Mouse (Mus musculus): ENCODE measurements around the gene A530084C06Rik. TPM values are rescaled to one million over a fixed set of nuclear protein-coding genes. Genes with fewer than 3 reads are reported as not detected.
A peak's percentile ranks its signal among the peaks of the same experiment; 100 is the strongest.

The A530084C06Rik gene
- not detected in 2 replicates for polyA plus RNA-seq (2014; fragmentation: Nextera tagmentation; extraction: Ambion mirVana)

GRCm38 (mm10) chr13:31558521-31559418 lies at the start of gene A530084C06Rik:
TSS of gene A530084C06Rik (minus strand) at chr13:31559333.
- H3K4me3 ChIP-seq (ENCODE audit: low read depth, low read length), result peak within 1 kb of the TSS; percentile 49
- H3K9me3 ChIP-seq (replicated peaks; ENCODE audit: control insufficient read depth, low read length), result no peaks in the 10 kb centered on the region
- DNase-seq (ENCODE audit: low spot score), result peak; percentile 32
- under 1% methylated on average over 82 of the region's 88 CpGs for WGBS
- H3K4me2 ChIP-seq (ENCODE audit: low read length), result peak within 1 kb of the TSS; percentile 97
- H3K36me3 ChIP-seq (ENCODE audit: control insufficient read depth, insufficient read depth, low read length), result no peaks in the 10 kb centered on the region
- peak; percentile 46; the same call in 1 of the 2 replicates for ATAC-seq
- peaks cover 84% of the 10 kb centered on the region for H3K27me3 ChIP-seq (replicated peaks; ENCODE audit: control insufficient read depth, insufficient read depth, low read length)
- peak within 1 kb of the TSS; percentile 21; the same call in 1 of the 2 replicates for H3K27ac ChIP-seq (ENCODE audit: low read depth, low read length)
- H3K4me1 ChIP-seq (ENCODE audit: control insufficient read depth, insufficient read depth, low read length), result peaks cover 17% of the 10 kb centered on the region
- H3K9ac ChIP-seq (ENCODE audit: low read length), result peak within 1 kb of the TSS; percentile 60

DNA sequence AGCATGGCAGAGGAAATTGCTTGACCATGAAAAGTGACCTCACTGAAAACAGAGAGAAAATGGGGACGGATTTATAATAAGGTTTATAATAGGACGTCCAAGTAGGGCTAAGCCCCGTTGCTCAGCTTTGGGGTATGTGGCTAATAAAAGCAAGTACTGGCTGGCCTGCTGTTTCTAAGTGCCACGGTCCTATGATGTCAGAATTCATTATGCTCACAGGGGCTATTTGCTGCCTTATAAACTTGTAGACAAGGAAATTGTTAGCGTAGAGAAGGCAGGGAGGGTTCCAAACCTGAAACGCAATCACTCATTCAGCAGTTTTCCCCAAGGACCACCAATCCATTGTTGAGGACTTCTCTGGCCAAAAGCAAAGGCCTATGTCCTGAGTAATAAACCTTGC lies 44.8 kb upstream of the A530084C06Rik start:
- no peak overlapping the region for H3K9ac ChIP-seq (ENCODE audit: low read length)
- DNase-seq (ENCODE audit: low spot score) (no peak), ATAC-seq (no peak)
- 28% methylated on average over 6 of the region's 6 CpGs for WGBS
- no peaks in the 10 kb centered on the region for H3K4me1 ChIP-seq (ENCODE audit: control insufficient read depth, insufficient read depth, low read length)
- no peak overlapping the region for H3K4me2 ChIP-seq (ENCODE audit: low read length)
- H3K27ac ChIP-seq (ENCODE audit: low read depth, low read length), result no peak overlapping the region
- H3K9me3 ChIP-seq (replicated peaks; ENCODE audit: control insufficient read depth, low read length), result no peaks in the 10 kb centered on the region
- no peaks in the 10 kb centered on the region for H3K27me3 ChIP-seq (replicated peaks; ENCODE audit: control insufficient read depth, insufficient read depth, low read length)
- H3K4me3 ChIP-seq (ENCODE audit: low read depth, low read length), result no peak overlapping the region
- H3K36me3 ChIP-seq (ENCODE audit: control insufficient read depth, insufficient read depth, low read length), result no peaks in the 10 kb centered on the region

- Histone ChIP-seq H3K4me3 (ENCODE audit: low read depth, low read length) (no peak overlapping the region), H3K36me3 (ENCODE audit: control insufficient read depth, insufficient read depth, low read length) (no peaks in the 10 kb centered on the region), H3K4me1 (ENCODE audit: control insufficient read depth, insufficient read depth, low read length) (no peaks in the 10 kb centered on the region), H3K9me3 (replicated peaks; ENCODE audit: control insufficient read depth, low read length) (no peaks in the 10 kb centered on the region), H3K4me2 (ENCODE audit: low read length) (no peak overlapping the region), H3K27me3 (replicated peaks; ENCODE audit: control insufficient read depth, insufficient read depth, low read length) (no peaks in the 10 kb centered on the region), H3K27ac (ENCODE audit: low read depth, low read length) (no peak overlapping the region), H3K9ac (ENCODE audit: low read length) (no peak overlapping the region)
- WGBS, result 86% methylated on average over 5 of the region's 5 CpGs
- no peak for ATAC-seq
- no peak for DNase-seq (ENCODE audit: low spot score)
These were observed 40.4 kb upstream of the A530084C06Rik start for GRCm38 (mm10) chr13:31599576-31599975.

DNA sequence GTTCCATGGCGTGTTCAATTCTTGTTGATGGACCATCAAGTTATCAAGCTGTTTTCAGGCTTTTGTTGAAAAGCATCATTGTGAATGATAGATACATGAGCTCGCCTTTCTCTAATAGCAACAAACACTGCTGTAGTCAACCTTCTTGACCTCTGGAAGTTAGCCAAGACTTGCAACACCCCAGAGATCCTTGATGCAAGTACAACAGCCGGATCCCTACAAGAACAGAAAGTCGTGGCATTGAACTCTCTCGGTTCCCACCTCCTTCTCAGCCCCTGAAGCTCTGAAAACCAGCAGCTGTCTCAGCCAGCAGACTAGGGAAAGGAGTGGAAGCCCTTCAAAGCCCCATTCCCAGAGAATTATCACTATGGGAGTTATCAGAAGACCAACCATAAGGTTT lies 28.2 kb upstream of the A530084C06Rik start:
- no peak overlapping the region for H3K4me3 ChIP-seq (ENCODE audit: low read depth, low read length)
- DNase-seq (ENCODE audit: low spot score), result no peak
- no peak overlapping the region for H3K9ac ChIP-seq (ENCODE audit: low read length)
- no peaks in the 10 kb centered on the region for H3K36me3 ChIP-seq (ENCODE audit: control insufficient read depth, insufficient read depth, low read length)
- H3K4me1 ChIP-seq (ENCODE audit: control insufficient read depth, insufficient read depth, low read length), result no peaks in the 10 kb centered on the region
- no peak for ATAC-seq
- no peaks in the 10 kb centered on the region for H3K9me3 ChIP-seq (replicated peaks; ENCODE audit: control insufficient read depth, low read length)
- WGBS, result 84% methylated on average over 5 of the region's 5 CpGs
- no peak overlapping the region for H3K27ac ChIP-seq (ENCODE audit: low read depth, low read length)
- no peak overlapping the region for H3K4me2 ChIP-seq (ENCODE audit: low read length)
- H3K27me3 ChIP-seq (replicated peaks; ENCODE audit: control insufficient read depth, insufficient read depth, low read length), result no peaks in the 10 kb centered on the region

DNA sequence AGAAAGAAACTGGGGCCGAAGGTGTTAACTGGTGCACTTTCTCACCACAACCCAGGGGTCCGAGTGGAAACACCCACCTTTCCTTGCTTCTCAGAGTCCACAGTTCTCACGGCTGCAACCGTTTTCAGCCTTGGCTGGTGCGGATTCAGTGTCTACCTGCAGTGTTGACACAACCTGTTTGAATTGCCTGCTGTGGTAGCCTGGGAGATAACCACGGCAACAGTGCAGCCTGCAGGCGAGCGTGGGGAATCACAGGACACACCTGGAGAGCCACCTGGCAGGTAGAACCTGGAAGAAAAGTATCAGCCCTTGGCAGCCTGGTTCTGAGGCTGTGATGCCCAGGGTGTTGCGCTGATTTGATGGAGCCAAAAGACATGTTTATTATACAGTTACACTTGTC lies 20.7 kb upstream of the A530084C06Rik start:
- Histone ChIP-seq H3K27ac (ENCODE audit: low read depth, low read length) (no peak overlapping the region), H3K9ac (ENCODE audit: low read length) (no peak overlapping the region), H3K36me3 (ENCODE audit: control insufficient read depth, insufficient read depth, low read length) (no peaks in the 10 kb centered on the region), H3K4me1 (ENCODE audit: control insufficient read depth, insufficient read depth, low read length) (no peaks in the 10 kb centered on the region; the same call in 1 of the 2 replicates), H3K4me3 (ENCODE audit: low read depth, low read length) (no peak overlapping the region), H3K4me2 (ENCODE audit: low read length) (no peak overlapping the region), H3K9me3 (replicated peaks; ENCODE audit: control insufficient read depth, low read length) (no peaks in the 10 kb centered on the region), H3K27me3 (replicated peaks; ENCODE audit: control insufficient read depth, insufficient read depth, low read length) (no peaks in the 10 kb centered on the region)
- 69% methylated on average over 9 of the region's 9 CpGs for WGBS
- ATAC-seq, result no peak
- no peak for DNase-seq (ENCODE audit: low spot score)

DNA sequence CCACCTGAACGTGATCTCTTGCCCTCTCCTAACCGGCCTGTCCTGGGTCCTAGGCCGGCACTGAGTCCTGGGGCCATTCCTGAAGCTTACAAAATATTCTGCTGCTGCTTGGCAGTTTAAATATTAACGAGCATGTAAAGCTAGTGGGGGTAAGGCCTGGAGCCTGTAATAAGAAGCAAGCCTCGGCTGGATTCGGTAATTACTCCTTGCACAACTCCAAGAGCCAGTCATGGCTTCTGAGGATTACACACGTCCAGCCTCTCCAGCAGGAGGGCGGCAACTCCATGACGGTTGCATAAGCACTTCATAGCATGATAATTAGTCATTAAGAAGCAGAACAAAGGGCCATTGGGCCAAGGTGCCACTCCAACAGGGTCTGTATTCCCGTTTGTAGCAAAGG lies 19.3 kb upstream of the A530084C06Rik start:
- H3K36me3 ChIP-seq (ENCODE audit: control insufficient read depth, insufficient read depth, low read length), result no peaks in the 10 kb centered on the region
- no peak overlapping the region for H3K4me2 ChIP-seq (ENCODE audit: low read length)
- H3K4me1 ChIP-seq (ENCODE audit: control insufficient read depth, insufficient read depth, low read length), result no peaks in the 10 kb centered on the region; the same call in 1 of the 2 replicates
- H3K4me3 ChIP-seq (ENCODE audit: low read depth, low read length), result no peak overlapping the region
- no peaks in the 10 kb centered on the region for H3K9me3 ChIP-seq (replicated peaks; ENCODE audit: control insufficient read depth, low read length)
- H3K27me3 ChIP-seq (replicated peaks; ENCODE audit: control insufficient read depth, insufficient read depth, low read length), result no peaks in the 10 kb centered on the region
- DNase-seq (ENCODE audit: low spot score) (peak; percentile 18), ATAC-seq (peak; percentile 44; the same call in 1 of the 2 replicates)
- H3K27ac ChIP-seq (ENCODE audit: low read depth, low read length), result no peak overlapping the region
- 22% methylated on average over 10 of the region's 10 CpGs for WGBS
- H3K9ac ChIP-seq (ENCODE audit: low read length), result no peak overlapping the region

- H3K36me3 ChIP-seq (ENCODE audit: control insufficient read depth, insufficient read depth, low read length), result no peaks in the 10 kb centered on the region
- no peaks in the 10 kb centered on the region; the same call in 1 of the 2 replicates for H3K4me1 ChIP-seq (ENCODE audit: control insufficient read depth, insufficient read depth, low read length)
- no peak overlapping the region for H3K27ac ChIP-seq (ENCODE audit: low read depth, low read length)
- H3K9me3 ChIP-seq (replicated peaks; ENCODE audit: control insufficient read depth, low read length), result no peaks in the 10 kb centered on the region
- no peak overlapping the region for H3K4me2 ChIP-seq (ENCODE audit: low read length)
- H3K4me3 ChIP-seq (ENCODE audit: low read depth, low read length), result no peak overlapping the region
- ATAC-seq (no peak), DNase-seq (ENCODE audit: low spot score) (no peak)
- no peak overlapping the region for H3K9ac ChIP-seq (ENCODE audit: low read length)
- WGBS, result 45% methylated on average over 6 of the region's 6 CpGs
- H3K27me3 ChIP-seq (replicated peaks; ENCODE audit: control insufficient read depth, insufficient read depth, low read length), result no peaks in the 10 kb centered on the region
These were observed 18.4 kb upstream of the A530084C06Rik start for GRCm38 (mm10) chr13:31577576-31577975.

DNA sequence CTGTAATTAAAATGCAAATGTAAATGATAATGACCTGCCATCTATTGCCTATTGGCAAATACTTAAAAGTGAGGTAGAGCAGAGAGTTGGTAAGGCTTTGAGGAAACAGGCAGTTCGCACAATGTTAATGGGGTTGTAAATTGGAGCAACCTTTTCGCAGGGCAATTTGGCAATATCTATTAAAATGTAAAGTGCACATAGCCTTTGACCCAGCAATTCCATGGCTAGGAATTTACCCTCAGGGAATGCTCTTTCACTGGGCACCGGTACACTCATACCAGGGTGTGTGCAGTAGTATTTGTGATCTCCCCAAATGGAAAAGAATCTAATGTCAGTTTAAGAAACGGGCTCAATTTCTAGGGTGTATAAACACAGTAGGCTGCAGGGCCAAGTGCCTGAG lies 17.6 kb upstream of the A530084C06Rik start:
- H3K36me3 ChIP-seq (ENCODE audit: control insufficient read depth, insufficient read depth, low read length), result no peaks in the 10 kb centered on the region
- H3K27ac ChIP-seq (ENCODE audit: low read depth, low read length), result no peak overlapping the region
- H3K4me1 ChIP-seq (ENCODE audit: control insufficient read depth, insufficient read depth, low read length), result no peaks in the 10 kb centered on the region; the same call in 1 of the 2 replicates
- no peaks in the 10 kb centered on the region for H3K27me3 ChIP-seq (replicated peaks; ENCODE audit: control insufficient read depth, insufficient read depth, low read length)
- H3K9me3 ChIP-seq (replicated peaks; ENCODE audit: control insufficient read depth, low read length), result no peaks in the 10 kb centered on the region
- 54% methylated on average over 4 of the region's 4 CpGs for WGBS
- no peak for ATAC-seq
- no peak for DNase-seq (ENCODE audit: low spot score)
- no peak overlapping the region for H3K9ac ChIP-seq (ENCODE audit: low read length)
- no peak overlapping the region for H3K4me2 ChIP-seq (ENCODE audit: low read length)
- H3K4me3 ChIP-seq (ENCODE audit: low read depth, low read length), result no peak overlapping the region

DNA sequence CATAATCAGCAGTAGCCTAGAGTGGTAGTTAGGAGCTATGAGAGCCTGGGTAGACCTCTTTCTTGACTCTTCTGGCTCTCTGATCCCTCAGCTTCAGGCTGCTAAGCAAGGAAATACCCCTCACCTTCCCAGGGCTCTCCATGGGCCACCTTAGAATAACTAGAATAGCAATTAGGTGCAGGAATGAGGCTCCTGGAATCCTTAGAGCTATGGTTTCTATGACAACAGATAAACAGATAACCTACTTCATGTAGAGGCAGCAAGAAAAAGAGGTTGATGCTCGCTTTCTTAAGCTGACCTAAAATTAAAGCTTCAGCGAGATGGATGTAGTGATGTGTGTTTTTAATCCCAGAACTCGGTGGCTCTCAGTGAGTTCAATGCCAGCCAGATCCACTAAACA lies 15.5 kb upstream of the A530084C06Rik start:
- Histone ChIP-seq H3K4me1 (ENCODE audit: control insufficient read depth, insufficient read depth, low read length) (no peaks in the 10 kb centered on the region; the same call in 1 of the 2 replicates), H3K27ac (ENCODE audit: low read depth, low read length) (no peak overlapping the region), H3K4me2 (ENCODE audit: low read length) (no peak overlapping the region), H3K9ac (ENCODE audit: low read length) (no peak overlapping the region), H3K9me3 (replicated peaks; ENCODE audit: control insufficient read depth, low read length) (no peaks in the 10 kb centered on the region), H3K4me3 (ENCODE audit: low read depth, low read length) (no peak overlapping the region), H3K27me3 (replicated peaks; ENCODE audit: control insufficient read depth, insufficient read depth, low read length) (no peaks in the 10 kb centered on the region), H3K36me3 (ENCODE audit: control insufficient read depth, insufficient read depth, low read length) (no peaks in the 10 kb centered on the region)
- DNase-seq (ENCODE audit: low spot score) (no peak), ATAC-seq (no peak)
- WGBS, result 74% methylated on average over 3 of the region's 3 CpGs
